Mouse (Mus musculus): ENCODE measurements around the gene Rpl28. TPM values are rescaled to one million over a fixed set of nuclear protein-coding genes. Genes with fewer than 3 reads are reported as not detected.

Gene Rpl28
- polyA plus RNA-seq, 1 experiment, result 316 TPM

- no peaks in the 10 kb centered on the region for H3K36me3 ChIP-seq (ENCODE audit: control insufficient read depth, insufficient read depth, low read length)
- no peak for DNase-seq (ENCODE audit: low read depth in 1 of 2, low spot score in 2 of 2)
- no peak overlapping the region for H3K27ac ChIP-seq (ENCODE audit: insufficient read depth, low read length)
- TF ChIP-seq POLR2A (IDR thresholded peaks at IDR 0.05; ENCODE audit: low read depth, low read length), result no peak
- no peak for TF ChIP-seq CTCF (IDR thresholded peaks at IDR 0.05; ENCODE audit: extremely low read depth, insufficient read depth, insufficient read length, insufficient replicate concordance)
- H3K4me1 ChIP-seq (ENCODE audit: control insufficient read depth, insufficient read depth, insufficient read length), result no peaks in the 10 kb centered on the region
- H3K4me3 ChIP-seq (ENCODE audit: extremely low read depth, insufficient read depth, insufficient read length), result no peak overlapping the region
- peaks cover 17% of the 10 kb centered on the region for H3K27me3 ChIP-seq (ENCODE audit: control insufficient read depth, insufficient read depth, low read length)
- WGBS, result 61% methylated on average over 10 of the region's 10 CpGs
These were observed 16.5 kb upstream of the Rpl28 start for GRCm38 (mm10) chr7:4776131-4776530.

- no peaks in the 10 kb centered on the region for H3K36me3 ChIP-seq (ENCODE audit: control insufficient read depth, insufficient read depth, low read length)
- DNase-seq (ENCODE audit: low read depth in 1 of 2, low spot score in 2 of 2), result no peak
- H3K27me3 ChIP-seq (ENCODE audit: control insufficient read depth, insufficient read depth, low read length), result peaks cover 17% of the 10 kb centered on the region
- no peak overlapping the region for H3K27ac ChIP-seq (ENCODE audit: insufficient read depth, low read length)
- no peaks in the 10 kb centered on the region for H3K4me1 ChIP-seq (ENCODE audit: control insufficient read depth, insufficient read depth, insufficient read length)
- H3K4me3 ChIP-seq (ENCODE audit: extremely low read depth, insufficient read depth, insufficient read length), result peak overlapping the region; percentile 52; the same call in 1 of the 2 replicates
- 3% methylated on average over 37 of the region's 56 CpGs for WGBS
- TF ChIP-seq POLR2A (IDR thresholded peaks at IDR 0.05; ENCODE audit: low read depth, low read length), result no peak
- no peak for TF ChIP-seq CTCF (IDR thresholded peaks at IDR 0.05; ENCODE audit: extremely low read depth, insufficient read depth, insufficient read length, insufficient replicate concordance)
These were observed 15.5 kb upstream of the Rpl28 start for GRCm38 (mm10) chr7:4776861-4777830.

GRCm38 (mm10) chr7:4777851-4778637 lies 14.6 kb upstream of the Rpl28 start:
- no peak for TF ChIP-seq CTCF (IDR thresholded peaks at IDR 0.05; ENCODE audit: extremely low read depth, insufficient read depth, insufficient read length, insufficient replicate concordance)
- no peak for TF ChIP-seq POLR2A (IDR thresholded peaks at IDR 0.05; ENCODE audit: low read depth, low read length)
- Histone ChIP-seq H3K27me3 (ENCODE audit: control insufficient read depth, insufficient read depth, low read length) (peaks cover 17% of the 10 kb centered on the region), H3K4me3 (ENCODE audit: extremely low read depth, insufficient read depth, insufficient read length) (no peak overlapping the region), H3K27ac (ENCODE audit: insufficient read depth, low read length) (no peak overlapping the region), H3K4me1 (ENCODE audit: control insufficient read depth, insufficient read depth, insufficient read length) (no peaks in the 10 kb centered on the region), H3K36me3 (ENCODE audit: control insufficient read depth, insufficient read depth, low read length) (no peaks in the 10 kb centered on the region)
- WGBS, result 51% methylated on average over 20 of the region's 20 CpGs
- no peak for DNase-seq (ENCODE audit: low read depth in 1 of 2, low spot score in 2 of 2)

GRCm38 (mm10) chr7:4779921-4780320 lies 12.8 kb upstream of the Rpl28 start:
- Histone ChIP-seq H3K36me3 (ENCODE audit: control insufficient read depth, insufficient read depth, low read length) (no peaks in the 10 kb centered on the region), H3K27me3 (ENCODE audit: control insufficient read depth, insufficient read depth, low read length) (peaks cover 14% of the 10 kb centered on the region), H3K4me1 (ENCODE audit: control insufficient read depth, insufficient read depth, insufficient read length) (no peaks in the 10 kb centered on the region), H3K4me3 (ENCODE audit: extremely low read depth, insufficient read depth, insufficient read length) (no peak overlapping the region), H3K27ac (ENCODE audit: insufficient read depth, low read length) (no peak overlapping the region)
- no peak for TF ChIP-seq POLR2A (IDR thresholded peaks at IDR 0.05; ENCODE audit: low read depth, low read length)
- no peak for TF ChIP-seq CTCF (IDR thresholded peaks at IDR 0.05; ENCODE audit: extremely low read depth, insufficient read depth, insufficient read length, insufficient replicate concordance)
- WGBS, result 11% methylated on average over 5 of the region's 5 CpGs
- no peak for DNase-seq (ENCODE audit: low read depth in 1 of 2, low spot score in 2 of 2)

GRCm38 (mm10) chr7:4782130-4782529 lies 10.5 kb upstream of the Rpl28 start:
- no peak overlapping the region for H3K27ac ChIP-seq (ENCODE audit: insufficient read depth, low read length)
- DNase-seq (ENCODE audit: low read depth in 1 of 2, low spot score in 2 of 2), result no peak
- 37% methylated on average over 3 of the region's 3 CpGs for WGBS
- no peaks in the 10 kb centered on the region for H3K36me3 ChIP-seq (ENCODE audit: control insufficient read depth, insufficient read depth, low read length)
- H3K27me3 ChIP-seq (ENCODE audit: control insufficient read depth, insufficient read depth, low read length), result peaks cover 7% of the 10 kb centered on the region
- no peak overlapping the region for H3K4me3 ChIP-seq (ENCODE audit: extremely low read depth, insufficient read depth, insufficient read length)
- no peak for TF ChIP-seq CTCF (IDR thresholded peaks at IDR 0.05; ENCODE audit: extremely low read depth, insufficient read depth, insufficient read length, insufficient replicate concordance)
- no peaks in the 10 kb centered on the region for H3K4me1 ChIP-seq (ENCODE audit: control insufficient read depth, insufficient read depth, insufficient read length)

- 86% methylated on average over 2 of the region's 2 CpGs for WGBS
- no peak for TF ChIP-seq POLR2A (IDR thresholded peaks at IDR 0.05; ENCODE audit: low read depth, low read length)
- Histone ChIP-seq H3K36me3 (ENCODE audit: control insufficient read depth, insufficient read depth, low read length) (no peaks in the 10 kb centered on the region), H3K4me3 (ENCODE audit: extremely low read depth, insufficient read depth, insufficient read length) (no peak within 1 kb of the TSS), H3K4me1 (ENCODE audit: control insufficient read depth, insufficient read depth, insufficient read length) (no peaks in the 10 kb centered on the region), H3K27me3 (ENCODE audit: control insufficient read depth, insufficient read depth, low read length) (peaks cover 3% of the 10 kb centered on the region; the same call in 1 of the 2 replicates), H3K27ac (ENCODE audit: insufficient read depth, low read length) (no peak within 1 kb of the TSS)
- DNase-seq (ENCODE audit: low read depth in 1 of 2, low spot score in 2 of 2), result no peak
These were observed 9.9 kb upstream of the Rpl28 start, which contains the start of the genes Il11 and Tmem190 for GRCm38 (mm10) chr7:4782759-4783158. Gene Il11, minus strand, starts transcription at chr7:4782859. Gene Tmem190, plus strand, starts transcription at chr7:4782937.

All from spleen, adult 2 months (tissue).